Mouse (Mus musculus) limb, embryonic 14.5 days (tissue): ENCODE measurements at regions not wholly inside any gene's neighbourhood (a gene's known extent, or its start where the extent isn't known, plus 50 kb on each side); places are given as distances from the start of the nearest gene placed in this dataset.

ENCODE experiments used
- ATAC-seq: fragments of 200-750 bp; cut with Nextera tagmentation; 2 replicates; pipeline ENCODE4 v1.8.0; 2017; ENCODE audit warnings: low read depth, moderate number of reproducible peaks, moderate TSS enrichment; ENCODE audit not compliant: low FRiP score
- DNase-seq: peaks from one replicate; pipeline ENCODE4 v3.0.0-alpha.2; 2015; ENCODE audit warnings: low spot score
- H3K27ac ChIP-seq: fragments of 300-500 bp; sonication (generic); replicated peaks from 2 replicates; pipeline ENCODE4 v1.5.1; 2014; ENCODE audit warnings: low read depth, mild to moderate bottlenecking, low read length, moderate library complexity, mixed read lengths
- H3K27me3 ChIP-seq: fragments of 300-500 bp; sonication (generic); 2 replicates; pipeline ENCODE4 v1.6.1; 2014; ENCODE audit warnings: low read length, mixed read lengths; ENCODE audit not compliant: control insufficient read depth, insufficient read depth
- H3K36me3 ChIP-seq: fragments of 300-500 bp; sonication (generic); 2 replicates; pipeline ENCODE4 v1.6.1; 2014; ENCODE audit warnings: mild to moderate bottlenecking, low read length, moderate library complexity, mixed read lengths; ENCODE audit not compliant: control insufficient read depth, insufficient read depth
- H3K4me1 ChIP-seq: fragments of 300-500 bp; sonication (generic); 2 replicates; pipeline ENCODE4 v1.6.1; 2014; ENCODE audit warnings: antibody characterized with exemption, low read length, mixed read lengths; ENCODE audit not compliant: control insufficient read depth, insufficient read depth
- H3K4me2 ChIP-seq: fragments of 300-500 bp; sonication (generic); replicated peaks from 2 replicates; pipeline ENCODE4 v1.6.1; 2014; ENCODE audit warnings: low read depth, mild to moderate bottlenecking, low read length, moderate library complexity; ENCODE audit not compliant: severe bottlenecking
- H3K4me3 ChIP-seq: fragments of 300-500 bp; sonication (generic); replicated peaks from 2 replicates; pipeline ENCODE4 v1.5.1; 2014; ENCODE audit warnings: low read length
- H3K9ac ChIP-seq: fragments of 300-500 bp; sonication (generic); 2 replicates; pipeline ENCODE4 v1.6.1; 2014; ENCODE audit warnings: mild to moderate bottlenecking, low read depth, low read length, moderate library complexity; ENCODE audit not compliant: severe bottlenecking
- H3K9me3 ChIP-seq: fragments of 300-500 bp; sonication (generic); 2 replicates; pipeline ENCODE4 v1.6.1; 2016; ENCODE audit warnings: low read length; ENCODE audit not compliant: control insufficient read depth
- POLR2A ChIP-seq: fragments of 200-500 bp; IDR thresholded peaks from 2 replicates; pipeline ENCODE4 v1.8.0; 2012; ENCODE audit warnings: inconsistent platforms, mild to moderate bottlenecking, moderate library complexity, borderline replicate concordance; ENCODE audit not compliant: insufficient read depth, insufficient read length; ENCODE audit errors: extremely low read depth
- WGBS: fragments of 180-500 bp; shearing (Covaris S2); extraction: QIAGEN DNeasy Blood & Tissue Kit; methylation state at CpG from one replicate; pipeline ENCODE4 v1.1.7; 2014; 5-methylcytosine and 5-hydroxymethylcytosine counted together

DNA sequence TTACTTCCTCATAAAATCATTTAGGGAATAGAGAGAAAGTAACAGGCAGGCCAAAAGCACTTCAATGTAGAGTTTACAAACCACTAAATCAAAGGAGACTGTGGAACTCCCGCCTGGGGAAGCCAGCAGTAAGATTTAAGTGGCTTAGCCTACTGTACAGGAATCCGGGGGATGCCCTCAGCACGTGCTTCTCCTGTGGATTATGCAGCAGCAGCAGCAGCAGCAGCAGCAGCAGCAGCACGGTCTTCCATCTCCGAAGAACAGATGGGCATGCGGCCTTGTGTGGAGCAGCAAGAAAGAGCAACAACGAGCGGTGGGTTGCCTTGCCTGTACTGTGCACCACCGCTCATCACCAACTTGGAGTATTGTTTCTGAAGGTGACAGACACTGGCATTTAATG, 314.9 kb downstream of the Cd83 start:
- no peak for DNase-seq
- no peak for ATAC-seq
- 0 out of 2 replicates have a peak, but pooled peaks cover 7% of the 10 kb centered on the region for H3K27me3 ChIP-seq

DNA sequence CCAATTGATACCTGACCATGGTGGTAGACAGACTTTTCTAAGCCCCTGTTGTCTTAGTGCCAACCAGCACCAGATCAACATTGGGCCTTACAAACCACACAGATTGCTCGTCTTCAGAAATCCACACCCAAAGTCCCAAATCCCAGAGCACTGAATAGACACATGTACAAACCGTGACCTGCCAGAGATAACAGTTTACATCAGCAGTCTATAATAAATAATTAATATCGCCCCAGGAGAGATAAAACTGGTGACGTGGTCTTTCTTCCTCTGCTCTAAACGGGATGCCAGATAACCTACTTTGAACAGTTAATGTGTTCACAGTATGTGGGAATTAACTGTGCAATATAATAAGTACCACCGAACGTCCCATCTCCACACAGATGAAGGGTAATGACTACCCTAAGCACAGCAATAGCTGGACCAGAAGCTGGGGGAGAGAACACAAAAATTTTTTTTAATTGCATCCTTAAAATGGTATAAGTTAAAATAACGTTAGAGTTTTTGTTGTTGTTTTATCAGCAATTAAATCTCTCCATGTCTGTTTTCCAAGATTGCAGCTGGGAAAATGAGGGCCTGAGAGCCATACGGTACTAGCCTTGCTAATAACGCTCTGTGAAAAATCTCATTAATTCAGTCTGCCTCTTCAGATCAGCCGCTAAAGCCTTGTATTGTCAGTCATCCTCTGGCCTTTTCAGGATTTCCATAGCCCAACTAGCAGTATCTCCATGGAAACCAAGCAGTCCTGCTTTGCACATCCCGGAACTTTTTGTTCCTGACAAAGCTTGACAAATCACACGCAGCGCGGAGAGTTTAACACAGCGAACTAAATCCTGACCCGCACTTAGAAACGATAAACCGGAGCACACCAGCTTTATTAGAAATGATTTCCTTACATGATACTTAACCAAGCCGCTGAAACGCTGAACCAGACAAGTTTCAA, 315.8 kb downstream of the Cd83 start:
- no peaks in the 10 kb centered on the region for H3K9me3 ChIP-seq
- TF ChIP-seq POLR2A = no peak
- no peak for ATAC-seq
- peak overlapping the region; percentile 37 for H3K4me2 ChIP-seq
- 0 out of 2 replicates have a peak, but pooled peaks cover 7% of the 10 kb centered on the region for H3K27me3 ChIP-seq
- peaks cover 13% of the 10 kb centered on the region for H3K4me1 ChIP-seq
- 19% methylated on average over 21 of the region's 21 CpGs for WGBS
- H3K4me3 ChIP-seq = 0 out of 2 replicates have a peak overlapping the region, but pooled peaks have one; percentile 10
- no peak overlapping the region for H3K9ac ChIP-seq
- no peaks in the 10 kb centered on the region for H3K36me3 ChIP-seq
- no peak overlapping the region for H3K27ac ChIP-seq
- no peak for DNase-seq

More for the DNA sequence above, 314.9 kb downstream of the Cd83 start:
- no peaks in the 10 kb centered on the region for H3K36me3 ChIP-seq
- no peak overlapping the region for H3K9ac ChIP-seq
- peaks cover 13% of the 10 kb centered on the region for H3K4me1 ChIP-seq
- H3K27ac ChIP-seq = no peak overlapping the region
- 36% methylated on average over 9 of the region's 9 CpGs for WGBS
- no peak overlapping the region for H3K4me2 ChIP-seq
- TF ChIP-seq POLR2A = no peak
- no peak overlapping the region for H3K4me3 ChIP-seq
- no peaks in the 10 kb centered on the region for H3K9me3 ChIP-seq

GRCm38 (mm10) chr13:44101161-44101560, 316.6 kb downstream of the Cd83 start:
- 19% methylated on average over 6 of the region's 6 CpGs for WGBS
- peak overlapping the region; percentile 37 for H3K4me2 ChIP-seq
- no peaks in the 10 kb centered on the region for H3K9me3 ChIP-seq
- H3K4me1 ChIP-seq = peaks cover 13% of the 10 kb centered on the region
- no peak for ATAC-seq
- H3K9ac ChIP-seq = no peak overlapping the region
- no peak for TF ChIP-seq POLR2A
- 0 out of 2 replicates have a peak, but pooled peaks cover 7% of the 10 kb centered on the region for H3K27me3 ChIP-seq
- no peak for DNase-seq
- H3K36me3 ChIP-seq = no peaks in the 10 kb centered on the region
- no peak overlapping the region for H3K27ac ChIP-seq
- H3K4me3 ChIP-seq = 0 out of 2 replicates have a peak overlapping the region, but pooled peaks have one; percentile 10

- 0 out of 2 replicates have a peak, but pooled peaks cover 7% of the 10 kb centered on the region for H3K27me3 ChIP-seq
- 75% methylated on average over 6 of the region's 6 CpGs for WGBS
- no peak overlapping the region for H3K9ac ChIP-seq
- no peak for ATAC-seq
- H3K4me1 ChIP-seq = peaks cover 13% of the 10 kb centered on the region
- H3K27ac ChIP-seq = no peak overlapping the region
- H3K9me3 ChIP-seq = no peaks in the 10 kb centered on the region
- no peak for TF ChIP-seq POLR2A
- no peak for DNase-seq
- H3K4me3 ChIP-seq = no peak overlapping the region
- H3K36me3 ChIP-seq = no peaks in the 10 kb centered on the region
- H3K4me2 ChIP-seq = no peak overlapping the region
Observed at GRCm38 (mm10) chr13:44101806-44102205, 317.2 kb downstream of the Cd83 start.

GRCm38 (mm10) chr13:44102257-44102656, 317.7 kb downstream of the Cd83 start:
- Histone ChIP-seq H3K9me3 (no peaks in the 10 kb centered on the region), H3K4me2 (no peak overlapping the region), H3K9ac (no peak overlapping the region), H3K36me3 (no peaks in the 10 kb centered on the region), H3K4me3 (no peak overlapping the region), H3K4me1 (peaks cover 13% of the 10 kb centered on the region), H3K27ac (no peak overlapping the region), H3K27me3 (0 out of 2 replicates have a peak, but pooled peaks cover 7% of the 10 kb centered on the region)
- 87% methylated on average over 4 of the region's 4 CpGs for WGBS
- DNase-seq (no peak), ATAC-seq (no peak)
- TF ChIP-seq POLR2A = no peak
